Mouse (Mus musculus): ENCODE measurements around the gene Mta1. TPM values are rescaled to one million over a fixed set of nuclear protein-coding genes. Genes with fewer than 3 reads are reported as not detected.

Gene Mta1
- polyA plus RNA-seq, 1 experiment from 2014 or later, result 21.5 TPM

DNA sequence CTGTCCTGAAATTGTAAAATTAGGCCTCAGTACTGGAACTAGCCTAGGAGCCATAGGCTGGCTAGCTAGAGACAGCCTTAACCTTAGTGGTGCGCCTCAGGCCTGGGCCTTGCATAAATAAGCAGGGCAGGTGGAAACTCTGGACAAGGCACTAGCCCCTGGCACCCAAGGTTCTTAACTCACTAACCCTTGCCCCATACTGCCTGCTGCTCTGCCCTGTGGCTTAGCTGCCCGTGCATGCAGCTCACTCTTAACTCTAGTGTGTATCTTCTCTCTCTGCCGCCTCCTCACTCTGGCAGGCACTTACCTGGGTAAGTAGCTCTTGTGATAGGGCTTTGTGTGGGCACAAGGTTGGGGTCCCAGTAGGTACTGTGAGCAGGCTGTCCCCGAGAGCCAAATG is 36.4 kb downstream of the Mta1 start:
- no peak overlapping the region for H3K4me2 ChIP-seq (ENCODE audit: low read depth)
- WGBS, result 90% methylated on average over 4 of the region's 4 CpGs
- H3K4me3 ChIP-seq (ENCODE audit: low read depth, low read length), result no peak overlapping the region
- DNase-seq (ENCODE audit: low spot score), result no peak
- H3K4me1 ChIP-seq (ENCODE audit: control insufficient read depth, insufficient read depth, low read length), result peaks cover 9% of the 10 kb centered on the region
- ATAC-seq (ENCODE audit: insufficient read depth, low FRiP score, low TSS enrichment), result no peak
- H3K27me3 ChIP-seq (ENCODE audit: control insufficient read depth, insufficient read depth, low read length), result no peaks in the 10 kb centered on the region
- H3K9me3 ChIP-seq (ENCODE audit: control insufficient read depth, low read length), result no peaks in the 10 kb centered on the region
- H3K9ac ChIP-seq (ENCODE audit: low read length), result no peak overlapping the region
- H3K27ac ChIP-seq (ENCODE audit: low read depth, low read length), result no peak overlapping the region
- H3K36me3 ChIP-seq (ENCODE audit: control insufficient read depth, insufficient read depth, low read length), result peaks cover 50% of the 10 kb centered on the region

DNA sequence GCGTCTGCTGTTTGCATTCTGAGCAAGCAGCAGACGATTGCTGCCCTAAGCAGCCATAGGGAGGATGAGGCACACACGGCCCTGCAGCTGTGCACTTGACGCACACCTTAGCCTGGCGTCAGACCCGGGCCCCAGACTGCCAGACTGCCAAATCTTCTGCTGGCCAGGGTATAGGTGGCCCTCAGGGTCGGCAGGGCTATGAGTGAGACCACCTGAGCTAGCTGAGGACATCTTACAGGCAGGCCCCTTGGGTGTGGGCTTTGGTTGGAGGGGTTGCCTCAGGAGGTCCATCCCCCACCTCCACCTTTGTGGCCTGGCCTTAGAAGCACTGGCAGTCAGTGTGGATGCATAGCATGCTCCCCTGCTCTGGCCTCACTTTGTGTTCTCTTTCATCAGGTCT is 37.3 kb downstream of the Mta1 start:
- H3K36me3 ChIP-seq (ENCODE audit: control insufficient read depth, insufficient read depth, low read length), result peaks cover 45% of the 10 kb centered on the region
- no peak overlapping the region for H3K4me3 ChIP-seq (ENCODE audit: low read depth, low read length)
- H3K27me3 ChIP-seq (ENCODE audit: control insufficient read depth, insufficient read depth, low read length), result no peaks in the 10 kb centered on the region
- peaks cover 9% of the 10 kb centered on the region for H3K4me1 ChIP-seq (ENCODE audit: control insufficient read depth, insufficient read depth, low read length)
- no peak overlapping the region for H3K27ac ChIP-seq (ENCODE audit: low read depth, low read length)
- no peak for DNase-seq (ENCODE audit: low spot score)
- H3K9me3 ChIP-seq (ENCODE audit: control insufficient read depth, low read length), result no peaks in the 10 kb centered on the region
- H3K4me2 ChIP-seq (ENCODE audit: low read depth), result no peak overlapping the region
- ATAC-seq (ENCODE audit: insufficient read depth, low FRiP score, low TSS enrichment), result no peak
- WGBS, result 94% methylated on average over 7 of the region's 7 CpGs
- no peak overlapping the region for H3K9ac ChIP-seq (ENCODE audit: low read length)

DNA sequence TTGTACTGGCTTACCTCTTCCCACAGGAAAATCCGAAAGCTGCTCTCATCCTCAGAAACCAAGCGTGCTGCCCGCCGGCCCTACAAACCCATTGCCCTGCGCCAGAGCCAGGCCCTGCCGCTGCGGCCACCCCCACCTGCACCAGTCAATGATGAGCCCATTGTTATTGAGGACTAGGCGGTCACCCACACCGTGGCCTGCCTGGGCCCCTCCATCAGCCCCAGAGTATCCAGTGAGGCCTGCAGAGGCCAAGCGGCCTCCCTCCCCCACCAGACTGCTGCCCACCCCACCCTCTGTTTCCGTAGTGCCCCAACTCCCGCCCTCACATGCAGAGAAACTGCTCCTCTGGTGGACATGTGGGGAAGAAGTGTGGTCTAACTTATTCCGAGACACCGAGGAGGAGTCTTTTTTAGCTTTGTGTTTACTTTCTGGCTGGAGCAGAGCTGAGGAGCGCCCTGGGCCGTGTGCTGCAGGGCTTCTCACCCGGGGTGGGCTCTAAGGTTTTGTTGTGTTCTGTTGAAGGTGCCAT is 38.5 kb downstream of the Mta1 start:
- no peaks in the 10 kb centered on the region for H3K27me3 ChIP-seq (ENCODE audit: control insufficient read depth, insufficient read depth, low read length)
- ATAC-seq (ENCODE audit: insufficient read depth, low FRiP score, low TSS enrichment) (no peak), DNase-seq (ENCODE audit: low spot score) (no peak)
- no peaks in the 10 kb centered on the region for H3K9me3 ChIP-seq (ENCODE audit: control insufficient read depth, low read length)
- no peak overlapping the region for H3K27ac ChIP-seq (ENCODE audit: low read depth, low read length)
- WGBS, result 80% methylated on average over 17 of the region's 17 CpGs
- H3K4me2 ChIP-seq (ENCODE audit: low read depth), result no peak overlapping the region
- H3K4me1 ChIP-seq (ENCODE audit: control insufficient read depth, insufficient read depth, low read length), result peaks cover 12% of the 10 kb centered on the region
- H3K36me3 ChIP-seq (ENCODE audit: control insufficient read depth, insufficient read depth, low read length), result peaks cover 35% of the 10 kb centered on the region
- H3K9ac ChIP-seq (ENCODE audit: low read length), result no peak overlapping the region
- no peak overlapping the region for H3K4me3 ChIP-seq (ENCODE audit: low read depth, low read length)

DNA sequence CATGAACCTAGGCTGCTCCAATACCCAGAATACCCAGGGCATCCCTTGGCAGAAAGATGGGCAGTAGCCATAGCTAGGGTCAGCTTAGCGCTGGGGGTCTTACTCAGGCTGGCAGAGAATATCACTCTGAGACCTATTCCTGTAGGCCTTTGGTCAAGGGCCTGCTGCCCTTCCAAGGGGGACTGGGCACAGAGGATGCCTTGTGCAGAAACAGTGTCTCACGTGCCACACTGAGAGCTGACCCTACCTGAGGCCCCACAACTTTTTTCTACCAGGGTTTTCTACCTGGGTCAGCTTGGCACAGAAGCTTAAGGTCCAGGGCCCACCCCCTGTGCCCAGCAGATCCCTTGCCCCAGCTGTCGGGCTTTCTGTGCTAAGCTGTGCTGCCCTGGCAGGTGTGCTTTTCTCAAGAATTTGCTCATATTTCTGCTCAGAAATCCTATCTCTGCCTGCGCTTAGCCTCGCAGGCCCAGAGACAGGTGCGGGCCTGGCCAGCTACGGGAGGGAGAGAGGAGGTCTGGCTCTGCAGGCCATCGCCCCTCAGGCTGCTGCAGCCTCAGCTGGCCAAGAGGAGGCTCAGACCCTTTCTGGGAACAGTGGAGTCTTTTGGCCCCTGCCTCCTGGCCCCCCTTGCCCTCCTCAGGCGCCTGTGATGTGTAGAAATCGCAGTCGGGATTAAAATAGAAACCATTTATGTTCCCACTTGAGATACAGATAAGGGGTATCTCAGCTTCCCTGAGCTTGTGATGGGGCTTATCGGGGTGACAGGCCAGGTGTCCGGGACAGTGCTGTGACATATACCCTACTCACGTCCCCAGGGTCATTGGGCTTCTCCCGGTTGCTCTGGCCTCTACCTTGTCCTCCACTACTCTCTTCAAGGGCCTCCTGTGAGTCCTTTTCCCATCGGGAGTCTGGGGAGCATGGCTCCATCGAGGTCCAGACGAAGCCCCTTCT is 39.5 kb downstream of the Mta1 start:
- 0 out of 2 replicates have a peak, but pooled peaks cover 6% of the 10 kb centered on the region for H3K27me3 ChIP-seq (ENCODE audit: control insufficient read depth, insufficient read depth, low read length)
- no peak for ATAC-seq (ENCODE audit: insufficient read depth, low FRiP score, low TSS enrichment)
- no peak overlapping the region for H3K27ac ChIP-seq (ENCODE audit: low read depth, low read length)
- DNase-seq (ENCODE audit: low spot score), result no peak
- no peak overlapping the region for H3K4me3 ChIP-seq (ENCODE audit: low read depth, low read length)
- no peak overlapping the region for H3K9ac ChIP-seq (ENCODE audit: low read length)
- no peak overlapping the region for H3K4me2 ChIP-seq (ENCODE audit: low read depth)
- H3K9me3 ChIP-seq (ENCODE audit: control insufficient read depth, low read length), result no peaks in the 10 kb centered on the region
- peaks cover 29% of the 10 kb centered on the region for H3K36me3 ChIP-seq (ENCODE audit: control insufficient read depth, insufficient read depth, low read length)
- H3K4me1 ChIP-seq (ENCODE audit: control insufficient read depth, insufficient read depth, low read length), result peaks cover 22% of the 10 kb centered on the region
- 89% methylated on average over 18 of the region's 18 CpGs for whole genome bisulfite sequencing

DNA sequence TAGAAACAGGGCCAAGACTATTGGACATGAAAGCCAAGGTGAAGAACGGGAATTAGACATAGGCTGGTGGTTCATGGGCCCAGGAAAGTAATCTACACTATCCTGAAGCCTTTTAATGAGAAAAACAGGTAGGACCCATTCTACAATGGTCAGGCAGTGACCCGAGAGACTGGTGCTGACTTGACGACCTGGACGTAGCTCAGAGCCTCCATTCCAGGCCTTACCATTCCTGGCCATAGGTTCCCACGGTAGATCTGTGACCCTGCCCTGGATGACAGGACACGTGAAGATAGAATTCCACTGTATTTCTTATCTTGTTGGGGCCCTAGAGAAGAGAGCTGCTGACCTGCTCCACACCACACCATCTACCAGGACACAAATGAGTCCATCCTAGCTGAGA is 40.2 kb downstream of the Mta1 start:
- Histone ChIP-seq H3K4me3 (ENCODE audit: low read depth, low read length) (no peak overlapping the region), H3K9ac (ENCODE audit: low read length) (no peak overlapping the region), H3K4me1 (ENCODE audit: control insufficient read depth, insufficient read depth, low read length) (peaks cover 26% of the 10 kb centered on the region), H3K36me3 (ENCODE audit: control insufficient read depth, insufficient read depth, low read length) (peaks cover 23% of the 10 kb centered on the region), H3K9me3 (ENCODE audit: control insufficient read depth, low read length) (no peaks in the 10 kb centered on the region), H3K27ac (ENCODE audit: low read depth, low read length) (peak overlapping the region; percentile 78; the same call in 1 of the 2 replicates), H3K4me2 (ENCODE audit: low read depth) (no peak overlapping the region), H3K27me3 (ENCODE audit: control insufficient read depth, insufficient read depth, low read length) (0 out of 2 replicates have a peak, but pooled peaks cover 6% of the 10 kb centered on the region)
- DNase-seq (ENCODE audit: low spot score), result no peak
- WGBS, result 69% methylated on average over 6 of the region's 6 CpGs
- ATAC-seq (ENCODE audit: insufficient read depth, low FRiP score, low TSS enrichment), result no peak

DNA sequence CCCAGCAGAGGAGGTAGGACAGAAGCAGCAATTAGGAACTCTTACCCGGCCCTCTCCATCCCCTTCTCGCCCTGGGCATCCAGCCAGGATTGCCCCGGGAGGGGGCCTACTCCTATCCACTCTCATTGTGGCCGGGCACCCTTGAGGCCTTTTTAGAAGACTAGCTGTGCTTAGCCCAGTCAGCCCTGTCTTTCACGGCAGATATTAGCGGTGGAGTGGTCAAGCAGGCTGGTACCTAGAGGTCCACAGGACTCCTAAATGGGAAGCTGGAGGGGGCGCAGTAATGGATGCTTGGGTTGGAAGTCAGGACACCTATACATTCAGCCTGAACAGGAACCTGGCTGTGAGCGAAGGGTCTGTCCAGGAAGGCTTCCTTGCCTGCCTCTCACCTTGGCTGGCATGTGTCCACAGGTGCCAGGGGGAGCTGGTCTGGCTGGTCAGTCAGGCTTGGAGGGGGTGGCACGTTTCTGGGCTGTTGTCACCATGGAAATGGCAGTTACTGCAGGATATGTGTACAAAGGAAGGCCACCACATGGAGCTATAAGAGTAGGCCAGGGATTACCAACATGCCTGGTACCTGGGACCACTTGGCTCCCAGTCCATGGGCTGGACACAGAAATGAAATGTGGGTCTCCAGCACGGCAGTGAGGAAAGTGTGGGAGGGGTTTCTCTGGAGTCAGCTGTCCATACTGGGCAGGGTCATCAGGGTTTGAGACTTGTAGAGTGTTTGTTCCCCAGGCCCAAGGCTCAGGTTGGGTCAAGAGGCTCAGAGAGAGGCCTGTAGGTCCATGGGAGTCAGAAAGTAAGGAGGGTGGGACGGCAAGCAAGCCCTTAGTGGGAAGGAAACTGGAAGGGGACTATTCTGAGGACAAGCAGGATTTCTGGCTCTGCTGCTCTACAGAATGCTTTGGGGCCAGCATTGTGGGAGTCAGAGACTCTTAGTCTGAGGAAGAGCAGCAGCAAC is 41.1 kb downstream of the Mta1 start:
- Histone ChIP-seq H3K36me3 (ENCODE audit: control insufficient read depth, insufficient read depth, low read length) (peaks cover 21% of the 10 kb centered on the region), H3K4me1 (ENCODE audit: control insufficient read depth, insufficient read depth, low read length) (peaks cover 26% of the 10 kb centered on the region), H3K27ac (ENCODE audit: low read depth, low read length) (peak overlapping the region; percentile 78), H3K4me2 (ENCODE audit: low read depth) (peak overlapping the region; percentile 62), H3K9me3 (ENCODE audit: control insufficient read depth, low read length) (no peaks in the 10 kb centered on the region), H3K4me3 (ENCODE audit: low read depth, low read length) (peak overlapping the region; percentile 56), H3K9ac (ENCODE audit: low read length) (0 out of 2 replicates have a peak overlapping the region, but pooled peaks have one; percentile 0), H3K27me3 (ENCODE audit: control insufficient read depth, insufficient read depth, low read length) (0 out of 2 replicates have a peak, but pooled peaks cover 6% of the 10 kb centered on the region)
- ATAC-seq (ENCODE audit: insufficient read depth, low FRiP score, low TSS enrichment), result 0 out of 2 replicates have a peak, but pooled peaks have one; percentile 0
- no peak for DNase-seq (ENCODE audit: low spot score)
- WGBS, result 37% methylated on average over 11 of the region's 11 CpGs

DNA sequence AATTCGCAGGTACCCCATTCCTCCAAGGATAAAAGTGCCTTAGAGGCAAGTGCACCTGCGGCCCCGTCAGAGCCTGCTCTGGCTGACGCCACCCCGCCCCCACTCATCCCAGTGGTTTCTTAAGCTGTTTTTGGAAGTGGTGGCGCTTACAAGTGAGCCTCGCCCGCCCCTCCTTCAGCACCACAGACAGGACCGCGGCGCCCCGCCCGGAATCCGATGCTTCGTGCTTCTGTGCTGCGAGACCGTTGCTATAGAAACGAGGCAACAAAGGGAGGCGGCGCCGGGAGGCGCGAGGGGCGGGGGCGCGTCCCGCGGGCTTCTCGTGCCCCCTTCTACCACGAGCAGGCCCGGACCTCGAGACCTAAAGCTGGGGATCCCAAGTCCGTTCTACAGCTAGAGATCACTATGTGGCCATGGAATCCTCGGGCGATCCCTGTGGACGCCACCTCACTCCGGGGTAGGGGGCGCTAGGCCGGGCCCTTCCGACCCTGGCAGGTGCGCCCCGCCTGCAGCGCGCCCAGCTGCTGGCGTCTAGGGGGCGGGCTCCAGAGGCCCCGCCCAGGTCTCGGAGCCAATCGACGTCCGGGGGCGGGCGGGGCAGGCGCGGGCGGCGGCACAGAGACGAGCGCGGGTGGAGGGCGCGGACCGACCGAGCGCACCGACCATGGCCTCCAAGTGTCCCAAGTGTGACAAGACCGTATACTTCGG is 42.0 kb downstream of the Mta1 start, which contains the start of gene Crip2:
Gene Crip2 (plus strand): TSS at position 329 of the 708 bp plus-strand sequence.
- Histone ChIP-seq H3K27ac (ENCODE audit: low read depth, low read length) (peak within 1 kb of the TSS; percentile 78), H3K4me1 (ENCODE audit: control insufficient read depth, insufficient read depth, low read length) (peaks cover 26% of the 10 kb centered on the region), H3K4me2 (ENCODE audit: low read depth) (peak within 1 kb of the TSS; percentile 62), H3K9ac (ENCODE audit: low read length) (peak within 1 kb of the TSS; percentile 63), H3K36me3 (ENCODE audit: control insufficient read depth, insufficient read depth, low read length) (peaks cover 17% of the 10 kb centered on the region), H3K27me3 (ENCODE audit: control insufficient read depth, insufficient read depth, low read length) (0 out of 2 replicates have a peak, but pooled peaks cover 6% of the 10 kb centered on the region), H3K9me3 (ENCODE audit: control insufficient read depth, low read length) (no peaks in the 10 kb centered on the region), H3K4me3 (ENCODE audit: low read depth, low read length) (peak within 1 kb of the TSS; percentile 56)
- peak; percentile 94 for DNase-seq (ENCODE audit: low spot score)
- peak; percentile 89 for ATAC-seq (ENCODE audit: insufficient read depth, low FRiP score, low TSS enrichment)
- under 1% methylated on average over 65 of the region's 68 CpGs for WGBS
